Comparison of ENCODE assay signal across 11 mouse cellular contexts in genomic region chr4:46736910-46737511, GRCm38 (mm10).
DNase-seq lines count a peak whose midpoint lies in the region; ATAC-seq and TF ChIP-seq lines count a peak whose summit lies in the region.
"Had no signal": no experiment of that assay in that cellular context is flagged by ENCODE, and none has a peak within 500 bp of the region (broad histone marks: within the 10 kb centered on the region; RNA-seq: fewer than 3 reads in every experiment).

No protein-coding gene starts in this region.

- intact Hi-C loops in left cerebral cortex, adult 2 months (cut with DNase I), result no loop called here
- intact Hi-C loops in left cerebral cortex, postnatal 14 days (cut with DNase I), result loop anchor here (5.0 kb wide), 1 partner anchor 255 kb away; the partner anchor contains the start of gene Gabbr2

- no peak overlapping the region for H3K4me3 ChIP-seq in left cerebral cortex, adult 2 months
- H3K4me3 ChIP-seq in hindbrain, postnatal 0 days (ENCODE audit: low read length), result no peak overlapping the region
- H3K4me3 ChIP-seq: heart, embryonic 10.5 days; megakaryocyte, embryonic 14.5 days had no signal

- H3K27me3 ChIP-seq in hindbrain, postnatal 0 days (ENCODE audit: insufficient read depth, low read length), result no peaks in the 10 kb centered on the region

- H3K9me3 ChIP-seq in hindbrain, postnatal 0 days (ENCODE audit: low read length), result no peaks in the 10 kb centered on the region
- H3K9me3 ChIP-seq: heart, embryonic 10.5 days; megakaryocyte, embryonic 14.5 days had no signal

- peak; percentile 24; the same call in 1 of the 2 replicates for ATAC-seq in hindbrain, postnatal 0 days

- TF ChIP-seq CTCF in left cerebral cortex, adult 2 months (IDR thresholded peaks at IDR 0.05), result no peak
- no peak for TF ChIP-seq CTCF in hindbrain, postnatal 0 days (IDR thresholded peaks at IDR 0.05; ENCODE audit: low read depth)

- no peak for DNase-seq in left cerebral cortex, adult 2 months (ENCODE audit: extremely low spot score in 1 of 2, low spot score in 2 of 2)
- DNase-seq in left cerebral cortex, postnatal 14 days (ENCODE audit: low spot score in 2 of 2), result no peak
- peak; percentile 64 for DNase-seq in ZHBTc4 (ENCODE audit: low read depth, low spot score)
- peak; percentile 67 for DNase-seq in cerebellum, adult 9-10 months
- DNase-seq in hindbrain, postnatal 0 days (ENCODE audit: low spot score), result peak; percentile 29
- no peak for DNase-seq in gastrocnemius, adult 18-20 months (ENCODE audit: low spot score)
- DNase-seq in frontal cortex, postnatal 25 days (ENCODE audit: low spot score in 2 of 2), result no peak
- DNase-seq: kidney, postnatal 36 days had no signal

- H3K36me3 ChIP-seq in hindbrain, postnatal 0 days (ENCODE audit: insufficient read depth, low read length), result no peaks in the 10 kb centered on the region; the same call in 1 of the 2 replicates
- H3K36me3 ChIP-seq: heart, embryonic 10.5 days had no signal

- H3K27ac ChIP-seq in left cerebral cortex, adult 2 months, result peak overlapping the region; percentile 63
- peak overlapping the region; percentile 54; the same call in 1 of the 2 replicates for H3K27ac ChIP-seq in hindbrain, postnatal 0 days
- H3K27ac ChIP-seq: heart, embryonic 10.5 days; liver, embryonic 14.5 days had no signal

- no peak overlapping the region for H3K9ac ChIP-seq in hindbrain, postnatal 0 days (replicated peaks; ENCODE audit: low read length)
- H3K9ac ChIP-seq: liver, embryonic 14.5 days had no signal

- peaks cover 5% of the 10 kb centered on the region; the same call in 1 of the 2 replicates for H3K4me1 ChIP-seq in hindbrain, postnatal 0 days (ENCODE audit: insufficient read depth, low read length)

- no peak overlapping the region for H3K4me2 ChIP-seq in hindbrain, postnatal 0 days (ENCODE audit: low read depth, low read length)

- 34% methylated on average over 9 of the region's 9 CpGs for WGBS in hindbrain, postnatal 0 days

Comparison
In these comparisons a context has a peak if more than half of its experiments do, and no peak if none do; other contexts are left out.
1. DNase-seq: peak in ZHBTc4 (single experiment), cerebellum, adult 9-10 months (single experiment) and hindbrain, postnatal 0 days (single experiment); none in left cerebral cortex, adult 2 months (0 of 2), left cerebral cortex, postnatal 14 days (0 of 2), gastrocnemius, adult 18-20 months (single experiment) and frontal cortex, postnatal 25 days (0 of 2).